Mouse (Mus musculus) ES-Bruce4 (cell line): ENCODE measurements around the gene Clnk. TPM values are rescaled to one million over a fixed set of nuclear protein-coding genes. Genes with fewer than 3 reads are reported as not detected.

ENCODE experiments used
- H3K27ac ChIP-seq: 2 replicates; pipeline ENCODE4 v1.5.1; 2012; ENCODE audit warnings: low read length, inconsistent platforms; ENCODE audit not compliant: insufficient read depth
- H3K27me3 ChIP-seq: 2 replicates; pipeline ENCODE4 v1.6.1; 2012; ENCODE audit warnings: mild to moderate bottlenecking, low read length, inconsistent platforms; ENCODE audit not compliant: control insufficient read depth, poor library complexity, insufficient read depth, severe bottlenecking
- H3K36me3 ChIP-seq: 2 replicates; pipeline ENCODE4 v1.6.1; 2012; ENCODE audit warnings: inconsistent platforms, mild to moderate bottlenecking, low read length, moderate library complexity; ENCODE audit not compliant: control insufficient read depth, poor library complexity, insufficient read depth, severe bottlenecking
- H3K4me1 ChIP-seq: one replicate; pipeline ENCODE4 v1.8.1; 2011; ENCODE audit warnings: low read length; ENCODE audit not compliant: control insufficient read depth, insufficient read depth
- H3K4me3 ChIP-seq: 2 replicates; pipeline ENCODE4 v1.5.1; 2011; ENCODE audit warnings: low read depth, mild to moderate bottlenecking, low read length
- H3K9ac ChIP-seq: 2 replicates; pipeline ENCODE4 v1.6.1; 2012; ENCODE audit warnings: low read depth, mild to moderate bottlenecking, inconsistent platforms; ENCODE audit not compliant: poor library complexity, severe bottlenecking
- H3K9me3 ChIP-seq: replicated peaks from 2 replicates; pipeline ENCODE4 v1.6.1; 2012; ENCODE audit warnings: mild to moderate bottlenecking, low read length, inconsistent platforms; ENCODE audit not compliant: control insufficient read depth, poor library complexity, insufficient read depth, severe bottlenecking
- CTCF ChIP-seq: IDR thresholded peaks from one replicate; pipeline ENCODE4 v1.8.1; 2011; ENCODE audit warnings: low read depth, low read length
- EP300 ChIP-seq: IDR thresholded peaks from 2 replicates; pipeline ENCODE4 v1.6.1; 2011; ENCODE audit warnings: low read depth, low read length; ENCODE audit not compliant: insufficient read depth
- POLR2A ChIP-seq: IDR thresholded peaks from one replicate; pipeline ENCODE4 v1.8.1; 2011; ENCODE audit warnings: low read length; ENCODE audit not compliant: insufficient read depth
- polyA plus RNA-seq: library from polyadenylated mRNA; stranded (reverse); fragments of >200 nt; gene quantifications from 2 replicates; pipeline ENCODE4 v1.2.4, GENCODE M21; 2011; ENCODE audit warnings: low read depth; ENCODE audit not compliant: missing spikeins, insufficient read depth, insufficient read length

Gene Clnk
- polyA plus RNA-seq, 1 experiment: not detected

DNA sequence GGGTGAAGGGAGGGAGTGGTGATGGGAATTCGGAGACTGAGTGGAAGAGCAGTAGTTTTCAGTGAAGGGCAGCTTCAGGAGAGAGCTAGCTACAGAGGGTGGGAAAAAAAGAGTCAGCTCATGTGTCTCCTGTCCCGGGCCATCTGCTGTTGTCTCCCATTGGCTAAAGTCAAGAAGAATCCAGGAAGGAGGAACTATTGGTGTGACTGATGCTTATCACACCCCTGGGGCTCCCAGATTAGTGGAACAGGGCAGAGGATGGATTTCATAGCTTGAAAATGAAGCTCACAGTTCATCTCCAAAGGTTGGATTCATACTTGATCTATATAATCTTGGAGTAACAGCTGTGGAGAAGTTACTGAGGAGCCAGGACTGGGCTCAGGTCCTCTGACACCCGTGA, 13.6 kb downstream of the Clnk start:
- H3K9me3 ChIP-seq: no peaks in the 10 kb centered on the region
- H3K27me3 ChIP-seq: 0 out of 2 replicates have a peak, but pooled peaks cover 1% of the 10 kb centered on the region
- H3K4me1 ChIP-seq: no peaks in the 10 kb centered on the region
- no peaks in the 10 kb centered on the region for H3K36me3 ChIP-seq
- H3K9ac ChIP-seq: no peak overlapping the region
- H3K27ac ChIP-seq: no peak overlapping the region
- no peak for TF ChIP-seq POLR2A
- no peak overlapping the region for H3K4me3 ChIP-seq

DNA sequence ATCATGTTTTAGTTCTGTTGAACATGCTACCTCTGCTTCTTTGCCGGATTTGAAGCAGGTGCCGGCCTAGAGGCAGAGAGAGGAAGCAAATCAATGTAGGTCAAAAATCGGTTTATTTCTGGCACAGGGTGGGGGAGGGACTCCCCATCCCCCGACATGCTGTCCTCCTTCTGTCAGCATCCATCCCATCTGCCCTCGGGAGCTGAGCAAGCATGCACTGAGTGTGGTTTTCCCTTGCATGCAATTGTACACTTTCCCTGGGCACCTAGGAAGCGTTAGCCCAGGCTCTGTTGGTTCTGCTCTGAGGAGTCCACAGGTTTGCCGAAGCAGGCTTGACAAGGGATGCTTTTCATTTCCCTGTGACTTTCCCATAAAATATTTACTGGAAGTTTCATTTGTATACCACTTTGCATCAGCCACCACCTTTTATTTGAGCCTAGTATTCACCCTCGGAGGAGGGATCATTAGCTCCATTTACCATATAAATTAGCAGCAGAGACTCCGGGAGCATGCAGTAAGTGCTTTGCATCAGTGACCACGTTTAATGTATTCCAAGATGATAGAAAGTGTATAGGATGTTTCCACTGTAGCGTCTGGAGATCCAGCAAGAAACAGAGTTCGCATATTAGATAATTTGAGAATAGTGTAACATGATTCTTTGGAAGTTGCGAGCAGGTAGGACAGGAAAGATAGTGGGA, 14.2 kb downstream of the Clnk start:
- H3K36me3 ChIP-seq: no peaks in the 10 kb centered on the region
- H3K9ac ChIP-seq: no peak overlapping the region
- H3K9me3 ChIP-seq: no peaks in the 10 kb centered on the region
- no peak overlapping the region for H3K4me3 ChIP-seq
- H3K4me1 ChIP-seq: no peaks in the 10 kb centered on the region
- H3K27me3 ChIP-seq: 0 out of 2 replicates have a peak, but pooled peaks cover 1% of the 10 kb centered on the region
- TF ChIP-seq EP300 (no peak), CTCF (no peak), POLR2A (no peak)
- no peak overlapping the region for H3K27ac ChIP-seq

DNA sequence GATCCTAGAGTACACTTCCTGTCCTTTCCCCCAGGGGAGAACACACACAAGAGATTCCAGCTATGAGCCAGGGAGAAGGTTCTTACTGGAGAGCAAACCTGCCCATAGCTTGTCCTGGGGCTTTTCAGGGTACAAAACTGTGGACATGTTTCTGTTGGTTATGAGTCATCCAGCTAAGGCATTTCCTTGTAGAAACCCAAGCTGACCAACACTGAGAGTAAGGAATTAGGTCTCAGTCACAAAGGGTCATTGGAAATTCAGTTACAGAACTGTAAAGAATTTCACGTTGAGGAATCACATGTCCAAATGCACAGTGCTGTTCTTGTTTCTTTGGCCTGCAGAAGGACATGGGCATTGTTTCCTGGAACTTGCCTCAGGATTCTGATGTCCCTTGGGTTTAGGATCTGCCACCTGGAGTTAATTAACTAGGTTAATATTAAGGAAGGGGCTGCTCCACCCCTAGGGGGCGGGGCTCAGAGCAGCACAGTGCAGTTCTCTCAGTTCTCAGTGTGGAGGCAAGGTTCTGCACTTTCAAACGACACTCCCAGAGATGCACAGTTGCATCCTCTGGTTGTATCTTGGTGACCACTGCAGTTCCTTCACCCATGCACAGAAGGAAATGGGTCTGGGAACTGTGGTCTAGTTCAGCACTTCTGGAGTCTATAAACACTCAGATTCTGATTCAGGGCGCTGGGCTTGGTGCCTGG, 18.4 kb downstream of the Clnk start:
- Histone ChIP-seq H3K36me3 (no peaks in the 10 kb centered on the region), H3K4me3 (no peak overlapping the region), H3K9ac (no peak overlapping the region), H3K27ac (no peak overlapping the region), H3K27me3 (0 out of 2 replicates have a peak, but pooled peaks cover 1% of the 10 kb centered on the region), H3K4me1 (no peaks in the 10 kb centered on the region), H3K9me3 (no peaks in the 10 kb centered on the region)
- TF ChIP-seq POLR2A (no peak), CTCF (no peak), EP300 (no peak)

DNA sequence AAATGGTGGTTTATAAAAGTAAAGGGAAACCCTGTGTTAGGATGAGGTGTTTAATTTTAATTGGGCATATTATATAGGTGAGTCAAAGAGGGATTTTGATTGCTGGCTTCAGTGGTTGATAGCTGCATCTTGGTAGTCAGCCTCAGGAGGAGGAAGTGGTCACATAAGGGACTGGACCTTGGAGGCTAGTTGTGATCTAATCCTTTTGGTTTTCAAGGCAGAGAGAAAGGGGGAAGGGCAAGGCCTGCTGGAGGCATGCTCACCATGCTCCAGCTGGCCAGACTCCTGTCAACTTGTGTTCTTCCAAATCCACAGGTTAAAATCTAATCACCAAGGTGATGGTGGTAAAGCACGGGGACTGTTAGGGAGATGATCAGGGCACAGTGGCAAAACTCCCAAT, 19.0 kb downstream of the Clnk start:
- no peaks in the 10 kb centered on the region for H3K4me1 ChIP-seq
- H3K27ac ChIP-seq: no peak overlapping the region
- 0 out of 2 replicates have a peak, but pooled peaks cover under 1% of the 10 kb centered on the region for H3K27me3 ChIP-seq
- H3K4me3 ChIP-seq: no peak overlapping the region
- H3K36me3 ChIP-seq: no peaks in the 10 kb centered on the region
- TF ChIP-seq EP300: no peak
- no peak for TF ChIP-seq POLR2A
- TF ChIP-seq CTCF: no peak
- H3K9ac ChIP-seq: no peak overlapping the region
- H3K9me3 ChIP-seq: no peaks in the 10 kb centered on the region

DNA sequence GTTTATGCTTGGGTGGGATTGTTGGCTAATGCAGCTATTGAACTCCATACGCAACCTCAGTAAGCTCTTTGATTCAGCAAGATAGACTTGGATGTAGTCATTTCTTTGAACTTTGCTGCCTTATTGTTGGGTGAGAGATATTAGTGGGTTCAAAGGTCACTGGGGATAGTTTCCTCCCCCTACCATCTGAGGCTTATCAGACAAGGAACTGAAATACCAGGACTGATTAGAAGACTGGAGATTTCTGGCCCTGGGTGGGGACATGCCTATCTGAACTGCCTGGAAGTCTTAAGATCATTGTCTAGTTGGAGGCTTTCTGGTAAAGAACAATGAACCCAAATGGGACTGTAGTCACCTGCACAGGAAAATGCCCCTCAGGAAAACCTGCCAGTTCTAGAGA, 26.4 kb downstream of the Clnk start:
- H3K9ac ChIP-seq: no peak overlapping the region
- H3K4me3 ChIP-seq: no peak overlapping the region
- no peaks in the 10 kb centered on the region for H3K36me3 ChIP-seq
- H3K4me1 ChIP-seq: no peaks in the 10 kb centered on the region
- TF ChIP-seq EP300: no peak
- TF ChIP-seq POLR2A: no peak
- TF ChIP-seq CTCF: no peak
- H3K27ac ChIP-seq: no peak overlapping the region
- H3K27me3 ChIP-seq: no peaks in the 10 kb centered on the region
- no peaks in the 10 kb centered on the region for H3K9me3 ChIP-seq

DNA sequence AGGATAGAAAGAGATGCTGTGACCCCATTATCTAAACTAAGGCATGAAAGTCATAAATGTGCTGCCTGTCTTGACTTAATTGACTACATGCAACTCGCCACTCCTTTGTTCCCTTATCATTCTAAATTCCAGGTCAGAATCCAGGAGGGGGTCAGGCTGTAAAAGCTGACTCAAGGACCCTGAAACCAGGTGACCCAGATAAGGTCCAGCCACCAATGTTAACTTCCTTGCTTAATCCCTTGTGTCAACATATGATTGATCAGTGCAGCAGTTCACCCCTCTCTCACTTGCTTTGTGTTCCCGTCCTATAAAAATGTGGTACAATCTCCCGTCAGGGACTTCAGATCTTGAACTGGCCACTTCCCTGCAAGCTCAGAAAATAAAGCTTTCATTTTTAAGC, 31.1 kb downstream of the Clnk start:
- Histone ChIP-seq H3K27me3 (no peaks in the 10 kb centered on the region), H3K4me3 (no peak overlapping the region), H3K36me3 (no peaks in the 10 kb centered on the region), H3K27ac (no peak overlapping the region), H3K4me1 (no peaks in the 10 kb centered on the region), H3K9me3 (no peaks in the 10 kb centered on the region), H3K9ac (no peak overlapping the region)
- TF ChIP-seq POLR2A: no peak
- no peak for TF ChIP-seq EP300
- no peak for TF ChIP-seq CTCF
